8 mouse cellular contexts compared by ENCODE assay signal in the genomic region with DNA sequence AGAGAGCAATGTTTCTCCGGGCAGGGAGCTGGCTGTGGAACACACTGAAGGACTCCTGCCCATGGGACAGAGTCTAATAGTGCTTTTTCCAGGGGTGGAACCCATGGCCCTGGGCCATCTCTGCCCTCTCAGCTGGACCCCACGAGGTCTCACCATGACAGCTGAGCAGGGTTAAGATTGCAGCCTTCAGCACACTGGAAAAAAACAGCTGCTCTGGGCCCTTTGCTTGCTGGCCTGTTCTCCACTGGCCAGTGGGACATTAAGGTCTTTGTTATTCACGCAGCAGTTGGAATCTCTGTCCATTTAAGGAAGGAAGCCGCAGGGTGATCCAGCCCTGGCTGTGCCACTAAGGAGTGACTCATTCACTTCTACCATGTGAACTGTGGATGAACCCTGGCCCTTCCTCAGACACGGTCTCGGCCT.
DNase-seq lines count a peak whose midpoint lies in the region; ATAC-seq lines count a peak whose summit lies in the region.

No protein-coding gene starts in this region.

- H3K9me3 ChIP-seq in hindbrain, embryonic 13.5 days, result no peaks in the 10 kb centered on the region
- H3K9me3 ChIP-seq in hindbrain, embryonic 14.5 days (ENCODE audit: control insufficient read depth, low read length), result no peaks in the 10 kb centered on the region
- H3K9me3 ChIP-seq in embryonic facial prominence, embryonic 10.5 days, result no peaks in the 10 kb centered on the region
- H3K9me3 ChIP-seq in liver, embryonic 12.5 days (replicated peaks), result no peaks in the 10 kb centered on the region
- H3K9me3 ChIP-seq in stomach, embryonic 16.5 days (replicated peaks; ENCODE audit: control insufficient read depth, low read length), result no peaks in the 10 kb centered on the region

- H3K36me3 ChIP-seq in hindbrain, embryonic 13.5 days, result no peaks in the 10 kb centered on the region
- H3K36me3 ChIP-seq in hindbrain, embryonic 14.5 days (replicated peaks; ENCODE audit: control insufficient read depth, insufficient read depth), result no peaks in the 10 kb centered on the region
- no peaks in the 10 kb centered on the region for H3K36me3 ChIP-seq in embryonic facial prominence, embryonic 10.5 days (replicated peaks)
- H3K36me3 ChIP-seq in liver, embryonic 12.5 days, result no peaks in the 10 kb centered on the region
- no peaks in the 10 kb centered on the region for H3K36me3 ChIP-seq in stomach, embryonic 16.5 days (ENCODE audit: control insufficient read depth, insufficient read depth, low read length)

- 0 out of 2 replicates have a peak, but pooled peaks have one; percentile 37 for ATAC-seq in hindbrain, embryonic 13.5 days (ENCODE audit: low FRiP score)
- no peak for ATAC-seq in hindbrain, embryonic 14.5 days (ENCODE audit: low FRiP score)
- ATAC-seq in liver, embryonic 12.5 days, result peak; percentile 41; the same call in 1 of the 2 replicates
- peak; percentile 89 for ATAC-seq in stomach, embryonic 16.5 days (ENCODE audit: insufficient read depth, low FRiP score)

- H3K27me3 ChIP-seq in hindbrain, embryonic 13.5 days, result no peaks in the 10 kb centered on the region
- no peaks in the 10 kb centered on the region for H3K27me3 ChIP-seq in hindbrain, embryonic 14.5 days (ENCODE audit: control insufficient read depth, insufficient read depth, low read length)
- no peaks in the 10 kb centered on the region; the same call in 1 of the 2 replicates for H3K27me3 ChIP-seq in embryonic facial prominence, embryonic 10.5 days (replicated peaks; ENCODE audit: low read depth, poor library complexity, severe bottlenecking)
- peaks cover 3% of the 10 kb centered on the region; the same call in 1 of the 2 replicates for H3K27me3 ChIP-seq in liver, embryonic 12.5 days (replicated peaks)
- no peaks in the 10 kb centered on the region for H3K27me3 ChIP-seq in stomach, embryonic 16.5 days (ENCODE audit: control insufficient read depth, insufficient read depth, low read length)

- H3K27ac ChIP-seq in hindbrain, embryonic 13.5 days, result no peak overlapping the region
- H3K27ac ChIP-seq in hindbrain, embryonic 14.5 days, result no peak overlapping the region
- peak overlapping the region; percentile 36; the same call in 1 of the 2 replicates for H3K27ac ChIP-seq in embryonic facial prominence, embryonic 10.5 days (replicated peaks)
- H3K27ac ChIP-seq in liver, embryonic 12.5 days, result no peak overlapping the region
- H3K27ac ChIP-seq in stomach, embryonic 16.5 days (ENCODE audit: low read length), result peak overlapping the region; percentile 73

- intact Hi-C loops in heart, postnatal 14 days (cut with DNase I), result no loop called here

- no peak overlapping the region for H3K4me2 ChIP-seq in hindbrain, embryonic 13.5 days
- H3K4me2 ChIP-seq in hindbrain, embryonic 14.5 days (replicated peaks), result no peak overlapping the region
- no peak overlapping the region for H3K4me2 ChIP-seq in liver, embryonic 12.5 days
- H3K4me2 ChIP-seq in stomach, embryonic 16.5 days (ENCODE audit: low read depth, low read length), result no peak overlapping the region

- WGBS in hindbrain, embryonic 13.5 days, result 22% methylated on average over 6 of the region's 6 CpGs
- 29% methylated on average over 6 of the region's 6 CpGs for WGBS in hindbrain, embryonic 14.5 days
- 33% methylated on average over 6 of the region's 6 CpGs for WGBS in embryonic facial prominence, embryonic 10.5 days
- WGBS in liver, embryonic 12.5 days (ENCODE audit: insufficient replicate concordance), result 35% methylated on average over 6 of the region's 6 CpGs
- WGBS in stomach, embryonic 16.5 days, result 18% methylated on average over 6 of the region's 6 CpGs

- H3K9ac ChIP-seq in hindbrain, embryonic 13.5 days, result no peak overlapping the region
- H3K9ac ChIP-seq in hindbrain, embryonic 14.5 days, result no peak overlapping the region
- H3K9ac ChIP-seq in liver, embryonic 12.5 days, result no peak overlapping the region
- no peak overlapping the region for H3K9ac ChIP-seq in stomach, embryonic 16.5 days (ENCODE audit: low read length)

- no peak for DNase-seq in hindbrain, embryonic 14.5 days (ENCODE audit: low spot score)
- DNase-seq in embryonic facial prominence, embryonic 10.5 days (ENCODE audit: low spot score), result peak; percentile 28
- DNase-seq in heart, postnatal 14 days, result peak; percentile 45 to 56
- no peak for DNase-seq in spleen, postnatal 10 days (ENCODE audit: low spot score in 2 of 2)
- no peak for DNase-seq in urinary bladder, postnatal 25 days (ENCODE audit: low spot score)

- no peak overlapping the region for H3K4me3 ChIP-seq in hindbrain, embryonic 13.5 days
- no peak overlapping the region for H3K4me3 ChIP-seq in hindbrain, embryonic 14.5 days (replicated peaks; ENCODE audit: low read length)
- no peak overlapping the region for H3K4me3 ChIP-seq in embryonic facial prominence, embryonic 10.5 days
- H3K4me3 ChIP-seq in liver, embryonic 12.5 days, result no peak overlapping the region
- no peak overlapping the region for H3K4me3 ChIP-seq in stomach, embryonic 16.5 days (replicated peaks; ENCODE audit: low read length)

- peaks cover 17% of the 10 kb centered on the region for H3K4me1 ChIP-seq in hindbrain, embryonic 13.5 days (replicated peaks)
- 0 out of 2 replicates have a peak, but pooled peaks cover 5% of the 10 kb centered on the region for H3K4me1 ChIP-seq in hindbrain, embryonic 14.5 days (replicated peaks; ENCODE audit: control insufficient read depth, insufficient read depth, low read length)
- peaks cover 29% of the 10 kb centered on the region for H3K4me1 ChIP-seq in embryonic facial prominence, embryonic 10.5 days
- H3K4me1 ChIP-seq in liver, embryonic 12.5 days, result 0 out of 2 replicates have a peak, but pooled peaks cover 4% of the 10 kb centered on the region
- H3K4me1 ChIP-seq in stomach, embryonic 16.5 days (ENCODE audit: control insufficient read depth, insufficient read depth, low read length), result peaks cover 4% of the 10 kb centered on the region; the same call in 1 of the 2 replicates

Comparison
In these comparisons a context has a peak if more than half of its experiments do, and no peak if none do; other contexts are left out.
1. H3K27ac ChIP-seq: peak in embryonic facial prominence, embryonic 10.5 days (single experiment) and stomach, embryonic 16.5 days (single experiment); none in hindbrain, embryonic 13.5 days (single experiment), hindbrain, embryonic 14.5 days (single experiment) and liver, embryonic 12.5 days (single experiment).
2. DNase-seq: peak in embryonic facial prominence, embryonic 10.5 days (single experiment) and heart, postnatal 14 days (2 of 2); none in hindbrain, embryonic 14.5 days (single experiment), spleen, postnatal 10 days (0 of 2) and urinary bladder, postnatal 25 days (single experiment).